Mouse (Mus musculus): ENCODE results near the gene Minos1. TPM values are rescaled to one million over a fixed set of nuclear protein-coding genes. Genes with fewer than 3 reads are reported as not detected.

Gene Minos1
- polyA plus RNA-seq, 1 experiment = 137 TPM

DNA sequence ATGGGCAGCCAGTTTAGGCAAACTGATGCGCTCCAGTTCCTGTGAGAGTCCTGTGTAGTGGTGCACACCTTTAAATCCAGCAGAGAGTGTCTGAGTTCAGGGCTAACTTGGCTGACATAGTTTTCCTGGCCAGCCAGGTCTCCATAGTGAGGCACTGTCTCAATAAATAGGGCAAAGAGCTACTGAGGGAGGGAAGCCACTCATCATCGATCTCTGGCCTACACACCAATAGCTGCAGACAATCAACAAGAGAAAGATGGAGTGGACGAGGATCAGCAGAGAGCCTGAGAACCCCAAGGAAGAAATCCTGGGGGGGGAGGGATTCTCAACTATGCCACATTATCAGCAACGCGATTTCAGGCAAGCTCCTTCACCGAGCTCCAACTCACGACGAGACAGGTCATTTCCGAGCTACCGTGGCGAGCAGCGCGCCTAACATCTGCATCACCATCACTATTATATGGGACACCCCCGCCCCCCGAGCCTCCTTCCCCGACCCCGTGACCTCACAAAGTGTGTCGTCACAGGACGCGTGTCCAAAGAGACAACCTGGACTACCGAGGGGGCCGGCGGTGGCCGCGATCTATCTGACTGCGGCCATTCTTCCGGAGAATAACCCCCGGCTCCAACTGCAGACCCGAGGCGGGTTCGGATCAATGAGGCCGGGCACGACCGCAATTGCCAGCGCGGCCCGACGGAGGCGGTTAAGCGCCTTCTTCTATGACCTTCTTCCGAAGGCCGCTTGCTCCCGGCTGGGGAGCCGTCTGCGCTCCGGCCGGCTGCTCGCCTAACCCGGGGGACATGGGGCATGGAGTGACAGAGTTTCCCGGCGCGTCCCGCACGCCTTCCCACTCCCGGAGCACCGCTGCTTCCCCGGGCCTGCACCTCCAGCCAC lies 860 bp downstream of the Minos1 start:
- Histone ChIP-seq H3K4me3 (ENCODE audit: low read depth, low read length) (peak overlapping the region; percentile 85), H3K36me3 (ENCODE audit: control insufficient read depth, insufficient read depth, low read length, poor library complexity, severe bottlenecking) (no peaks in the 10 kb centered on the region)
- TF ChIP-seq CTCF (IDR thresholded peaks at IDR 0.05; ENCODE audit: low read depth, low read length) (no peak), EP300 (IDR thresholded peaks at IDR 0.05; ENCODE audit: insufficient read depth, low read depth, low read length) (no peak), POLR2A (IDR thresholded peaks at IDR 0.05; ENCODE audit: insufficient read depth, low read length) (no peak)

GRCm38 (mm10) chr4:139126475-139126874 lies 4.4 kb downstream of the Minos1 start:
- H3K4me3 ChIP-seq (ENCODE audit: low read depth, low read length) = no peak overlapping the region
- TF ChIP-seq EP300 (IDR thresholded peaks at IDR 0.05; ENCODE audit: insufficient read depth, low read depth, low read length) (no peak), POLR2A (IDR thresholded peaks at IDR 0.05; ENCODE audit: insufficient read depth, low read length) (no peak), CTCF (IDR thresholded peaks at IDR 0.05; ENCODE audit: low read depth, low read length) (peak; percentile 30)
- no peaks in the 10 kb centered on the region for H3K9me3 ChIP-seq (replicated peaks; ENCODE audit: control insufficient read depth, insufficient read depth, low read length, poor library complexity, severe bottlenecking)

More for the DNA sequence above, 860 bp downstream of the Minos1 start:
- Histone ChIP-seq H3K9me3 (replicated peaks; ENCODE audit: control insufficient read depth, insufficient read depth, low read length, poor library complexity, severe bottlenecking) (no peaks in the 10 kb centered on the region), H3K9ac (ENCODE audit: low read depth, poor library complexity, severe bottlenecking) (peak overlapping the region; percentile 84), H3K27ac (ENCODE audit: insufficient read depth, low read length) (no peak overlapping the region), H3K27me3 (ENCODE audit: control insufficient read depth, insufficient read depth, low read length, poor library complexity, severe bottlenecking) (no peaks in the 10 kb centered on the region), H3K4me1 (ENCODE audit: control insufficient read depth, insufficient read depth, low read length) (peaks cover 2% of the 10 kb centered on the region)

GRCm38 (mm10) chr4:139124940-139125339 lies 6.0 kb downstream of the Minos1 start:
- TF ChIP-seq POLR2A (IDR thresholded peaks at IDR 0.05; ENCODE audit: insufficient read depth, low read length) (no peak), EP300 (IDR thresholded peaks at IDR 0.05; ENCODE audit: insufficient read depth, low read depth, low read length) (no peak), CTCF (IDR thresholded peaks at IDR 0.05; ENCODE audit: low read depth, low read length) (no peak)
- Histone ChIP-seq H3K36me3 (ENCODE audit: control insufficient read depth, insufficient read depth, low read length, poor library complexity, severe bottlenecking) (no peaks in the 10 kb centered on the region), H3K9ac (ENCODE audit: low read depth, poor library complexity, severe bottlenecking) (no peak overlapping the region), H3K9me3 (replicated peaks; ENCODE audit: control insufficient read depth, insufficient read depth, low read length, poor library complexity, severe bottlenecking) (no peaks in the 10 kb centered on the region), H3K27me3 (ENCODE audit: control insufficient read depth, insufficient read depth, low read length, poor library complexity, severe bottlenecking) (no peaks in the 10 kb centered on the region), H3K4me3 (ENCODE audit: low read depth, low read length) (no peak overlapping the region), H3K4me1 (ENCODE audit: control insufficient read depth, insufficient read depth, low read length) (peaks cover 2% of the 10 kb centered on the region), H3K27ac (ENCODE audit: insufficient read depth, low read length) (no peak overlapping the region)

More at GRCm38 (mm10) chr4:139126475-139126874, 4.4 kb downstream of the Minos1 start:
- no peaks in the 10 kb centered on the region for H3K36me3 ChIP-seq (ENCODE audit: control insufficient read depth, insufficient read depth, low read length, poor library complexity, severe bottlenecking)
- peaks cover 2% of the 10 kb centered on the region for H3K4me1 ChIP-seq (ENCODE audit: control insufficient read depth, insufficient read depth, low read length)
- no peaks in the 10 kb centered on the region for H3K27me3 ChIP-seq (ENCODE audit: control insufficient read depth, insufficient read depth, low read length, poor library complexity, severe bottlenecking)
- H3K27ac ChIP-seq (ENCODE audit: insufficient read depth, low read length) = no peak overlapping the region
- H3K9ac ChIP-seq (ENCODE audit: low read depth, poor library complexity, severe bottlenecking) = no peak overlapping the region

DNA sequence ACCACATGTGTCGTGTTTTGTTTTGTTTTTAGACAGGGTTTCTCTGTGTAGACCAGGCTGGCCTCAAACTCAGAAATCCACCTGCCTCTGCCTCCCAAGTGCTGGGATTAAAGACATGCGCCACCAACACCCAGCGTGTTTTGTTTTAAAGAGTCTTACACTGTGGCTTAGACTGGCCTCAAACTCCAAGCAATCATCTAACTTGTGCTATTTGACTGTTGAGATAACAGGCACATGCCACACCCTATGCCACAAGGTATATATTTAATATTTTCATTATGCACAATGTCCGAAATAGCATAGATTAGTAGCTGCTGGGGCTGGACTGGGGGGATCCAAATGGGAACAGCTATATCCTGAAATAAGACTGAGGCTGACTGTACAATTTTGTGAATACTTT lies 8.4 kb downstream of the Minos1 start:
- no peak for TF ChIP-seq EP300 (IDR thresholded peaks at IDR 0.05; ENCODE audit: insufficient read depth, low read depth, low read length)
- TF ChIP-seq POLR2A (IDR thresholded peaks at IDR 0.05; ENCODE audit: insufficient read depth, low read length) = no peak
- TF ChIP-seq CTCF (IDR thresholded peaks at IDR 0.05; ENCODE audit: low read depth, low read length) = no peak
- Histone ChIP-seq H3K9ac (ENCODE audit: low read depth, poor library complexity, severe bottlenecking) (no peak overlapping the region), H3K27ac (ENCODE audit: insufficient read depth, low read length) (no peak overlapping the region), H3K27me3 (ENCODE audit: control insufficient read depth, insufficient read depth, low read length, poor library complexity, severe bottlenecking) (no peaks in the 10 kb centered on the region), H3K4me1 (ENCODE audit: control insufficient read depth, insufficient read depth, low read length) (no peaks in the 10 kb centered on the region), H3K4me3 (ENCODE audit: low read depth, low read length) (no peak overlapping the region), H3K9me3 (replicated peaks; ENCODE audit: control insufficient read depth, insufficient read depth, low read length, poor library complexity, severe bottlenecking) (no peaks in the 10 kb centered on the region), H3K36me3 (ENCODE audit: control insufficient read depth, insufficient read depth, low read length, poor library complexity, severe bottlenecking) (no peaks in the 10 kb centered on the region)

GRCm38 (mm10) chr4:139120998-139121397 lies 9.9 kb downstream of the Minos1 start:
- no peaks in the 10 kb centered on the region for H3K27me3 ChIP-seq (ENCODE audit: control insufficient read depth, insufficient read depth, low read length, poor library complexity, severe bottlenecking)
- TF ChIP-seq EP300 (IDR thresholded peaks at IDR 0.05; ENCODE audit: insufficient read depth, low read depth, low read length) = no peak
- TF ChIP-seq POLR2A (IDR thresholded peaks at IDR 0.05; ENCODE audit: insufficient read depth, low read length) = no peak
- no peak for TF ChIP-seq CTCF (IDR thresholded peaks at IDR 0.05; ENCODE audit: low read depth, low read length)
- H3K27ac ChIP-seq (ENCODE audit: insufficient read depth, low read length) = no peak overlapping the region

DNA sequence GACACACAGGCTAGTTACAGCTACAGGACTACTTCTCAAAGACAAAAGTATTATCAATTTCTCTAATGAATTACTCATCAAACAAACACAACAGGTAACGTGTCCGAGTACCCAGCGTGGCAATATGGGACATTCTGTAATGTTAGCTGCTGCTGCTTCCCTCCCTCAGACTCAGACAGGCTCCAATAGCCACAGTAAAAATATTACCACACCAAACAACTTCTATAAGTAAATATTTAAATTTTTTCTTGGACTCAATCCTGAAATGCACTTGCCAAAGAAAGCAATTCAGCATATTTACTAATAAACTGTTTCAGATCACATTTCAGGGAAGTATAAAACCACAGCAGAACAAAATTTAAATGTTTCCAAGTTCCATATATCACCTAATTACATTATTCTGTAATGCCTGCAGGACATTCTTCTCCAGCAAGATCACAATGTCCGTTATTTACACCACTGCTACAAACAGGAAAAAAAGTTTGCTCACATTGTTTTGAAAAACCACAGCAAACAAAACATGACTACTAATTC lies 10.6 kb downstream of the Minos1 start:
- H3K27me3 ChIP-seq (ENCODE audit: control insufficient read depth, insufficient read depth, low read length, poor library complexity, severe bottlenecking) = no peaks in the 10 kb centered on the region
- H3K36me3 ChIP-seq (ENCODE audit: control insufficient read depth, insufficient read depth, low read length, poor library complexity, severe bottlenecking) = no peaks in the 10 kb centered on the region
- H3K27ac ChIP-seq (ENCODE audit: insufficient read depth, low read length) = no peak overlapping the region
- H3K9me3 ChIP-seq (replicated peaks; ENCODE audit: control insufficient read depth, insufficient read depth, low read length, poor library complexity, severe bottlenecking) = no peaks in the 10 kb centered on the region
- no peak overlapping the region for H3K4me3 ChIP-seq (ENCODE audit: low read depth, low read length)
- H3K9ac ChIP-seq (ENCODE audit: low read depth, poor library complexity, severe bottlenecking) = no peak overlapping the region
- TF ChIP-seq CTCF (IDR thresholded peaks at IDR 0.05; ENCODE audit: low read depth, low read length) (no peak), POLR2A (IDR thresholded peaks at IDR 0.05; ENCODE audit: insufficient read depth, low read length) (no peak), EP300 (IDR thresholded peaks at IDR 0.05; ENCODE audit: insufficient read depth, low read depth, low read length) (no peak)
- no peaks in the 10 kb centered on the region for H3K4me1 ChIP-seq (ENCODE audit: control insufficient read depth, insufficient read depth, low read length)

More at GRCm38 (mm10) chr4:139120998-139121397, 9.9 kb downstream of the Minos1 start:
- no peaks in the 10 kb centered on the region for H3K4me1 ChIP-seq (ENCODE audit: control insufficient read depth, insufficient read depth, low read length)
- H3K36me3 ChIP-seq (ENCODE audit: control insufficient read depth, insufficient read depth, low read length, poor library complexity, severe bottlenecking) = no peaks in the 10 kb centered on the region
- H3K9me3 ChIP-seq (replicated peaks; ENCODE audit: control insufficient read depth, insufficient read depth, low read length, poor library complexity, severe bottlenecking) = no peaks in the 10 kb centered on the region
- H3K4me3 ChIP-seq (ENCODE audit: low read depth, low read length) = no peak overlapping the region
- no peak overlapping the region for H3K9ac ChIP-seq (ENCODE audit: low read depth, poor library complexity, severe bottlenecking)

Data from ES-Bruce4 (cell line).